Mouse (Mus musculus) ES-E14 (cell line): ENCODE data around the gene Arhgap10. TPM values are rescaled to one million over a fixed set of nuclear protein-coding genes. Genes with fewer than 3 reads are reported as not detected.

Source experiments
- DNase-seq: peaks from one replicate; pipeline ENCODE4 v3.0.0-alpha.2; 2013; ENCODE audit warnings: low read depth, low spot score
- H3K27ac ChIP-seq: 2 replicates; pipeline ENCODE4 v1.5.1; 2012; ENCODE audit warnings: low read depth, mild to moderate bottlenecking, low read length, moderate library complexity, mixed read lengths; ENCODE audit not compliant: poor library complexity, insufficient read depth, severe bottlenecking
- H3K36me3 ChIP-seq: 2 replicates; pipeline ENCODE4 v1.6.1; 2012; ENCODE audit warnings: mild to moderate bottlenecking, low read length, moderate library complexity, mixed read lengths; ENCODE audit not compliant: control insufficient read depth, poor library complexity, insufficient read depth, severe bottlenecking
- H3K4me1 ChIP-seq, 2 experiments: fragments of 150-350 bp in 1 of 2; sonication (generic) in 1 of 2; 2 replicates each; pipeline ENCODE4 v1.6.1; 2012; ENCODE audit warnings: low read length in 2 of 2, mild to moderate bottlenecking in 1 of 2, mixed read lengths in 1 of 2; ENCODE audit not compliant: control insufficient read depth in 2 of 2, insufficient read depth in 2 of 2, poor library complexity in 1 of 2
- H3K4me3 ChIP-seq, 2 experiments: fragments of 150-350 bp in 1 of 2; sonication (generic) in 1 of 2; 2 replicates each; pipeline ENCODE4 v1.5.1; 2012; ENCODE audit warnings: low read length in 2 of 2, low read depth in 1 of 2, mild to moderate bottlenecking in 1 of 2, mixed read lengths in 1 of 2; ENCODE audit not compliant: insufficient read depth in 1 of 2, poor library complexity in 1 of 2, severe bottlenecking in 1 of 2
- H3K9ac ChIP-seq: 2 replicates; pipeline ENCODE4 v1.6.1; 2012; ENCODE audit warnings: low read depth, mild to moderate bottlenecking, low read length, mixed read lengths; ENCODE audit not compliant: poor library complexity, insufficient read depth, severe bottlenecking
- H3K9me3 ChIP-seq: fragments of 150-350 bp; sonication (generic); 2 replicates; pipeline ENCODE4 v1.6.1; 2012; ENCODE audit warnings: low read depth, mild to moderate bottlenecking, low read length; ENCODE audit not compliant: control insufficient read depth, insufficient read depth
- CHD2 ChIP-seq: IDR thresholded peaks from 2 replicates; pipeline ENCODE4 v1.6.1; 2014; ENCODE audit warnings: mild to moderate bottlenecking, low read depth, low read length, inconsistent platforms
- HCFC1 ChIP-seq: IDR thresholded peaks from 2 replicates; pipeline ENCODE4 v1.6.1; 2012; ENCODE audit warnings: low read length, inconsistent platforms, borderline replicate concordance; ENCODE audit not compliant: insufficient read depth
- MAFK ChIP-seq: IDR thresholded peaks from 2 replicates; pipeline ENCODE4 v1.6.1; 2014; ENCODE audit warnings: mild to moderate bottlenecking, low read depth, low read length, inconsistent platforms; ENCODE audit not compliant: insufficient read depth
- ZC3H11A ChIP-seq: IDR thresholded peaks from 2 replicates; pipeline ENCODE4 v1.6.1; 2012; ENCODE audit warnings: low read depth, mild to moderate bottlenecking, inconsistent platforms, low read length, borderline replicate concordance
- ZNF384 ChIP-seq: IDR thresholded peaks from 2 replicates; pipeline ENCODE4 v1.6.1; 2012; ENCODE audit warnings: low read depth, low read length, inconsistent platforms
- in situ Hi-C, 2 experiments: fragments of 600-800 bp; cut with MboI; formaldehyde crosslinking; loops; one replicate each; pipeline ENCODE4 v1.15.1; 2025; ENCODE audit warnings: low sequenced_read_pairs in 2 of 2, inconsistent platforms in 1 of 2; ENCODE audit not compliant: unreplicated experiment in 2 of 2
- total RNA-seq: library from RNA; depleted of rRNA; stranded (reverse); fragments of 300-350 nt; gene quantifications from 2 replicates; pipeline ENCODE4 v1.2.3, GENCODE M21; 2012

The Arhgap10 gene
- total RNA-seq, 1 experiment = 10.8 TPM

- no peak for DNase-seq
- no peaks in the 10 kb centered on the region; the same call in none of the 2 replicates for H3K36me3 ChIP-seq
- H3K4me3 ChIP-seq = no peak overlapping the region
- no peak overlapping the region for H3K9ac ChIP-seq
- TF ChIP-seq ZNF384 (no peak), ZC3H11A (no peak), MAFK (no peak), HCFC1 (no peak)
- in situ Hi-C loops = no loop called here
- no peak overlapping the region for H3K27ac ChIP-seq
- H3K4me1 ChIP-seq = no peaks in the 10 kb centered on the region
- no peaks in the 10 kb centered on the region for H3K9me3 ChIP-seq
Observed at GRCm38 (mm10) chr8:77354189-77354588, 163.6 kb downstream of the Arhgap10 start.

- Histone ChIP-seq H3K27ac (no peak overlapping the region), H3K36me3 (no peaks in the 10 kb centered on the region; the same call in none of the 2 replicates), H3K9ac (no peak overlapping the region), H3K4me3 (no peak overlapping the region), H3K4me1 (no peaks in the 10 kb centered on the region), H3K9me3 (no peaks in the 10 kb centered on the region)
- in situ Hi-C loops = no loop called here
- DNase-seq = no peak
- TF ChIP-seq MAFK = no peak
- TF ChIP-seq CHD2 = no peak
- TF ChIP-seq ZC3H11A = no peak
- no peak for TF ChIP-seq ZNF384
- no peak for TF ChIP-seq HCFC1
Observed at GRCm38 (mm10) chr8:77351177-77351860, 166.4 kb downstream of the Arhgap10 start.

- TF ChIP-seq MAFK (no peak), CHD2 (no peak), ZNF384 (no peak), HCFC1 (no peak), ZC3H11A (no peak)
- H3K36me3 ChIP-seq = no peaks in the 10 kb centered on the region; the same call in none of the 2 replicates
- H3K4me3 ChIP-seq = no peak overlapping the region
- no peaks in the 10 kb centered on the region for H3K9me3 ChIP-seq
- H3K9ac ChIP-seq = no peak overlapping the region
- no peak overlapping the region for H3K27ac ChIP-seq
- H3K4me1 ChIP-seq = no peaks in the 10 kb centered on the region
- in situ Hi-C loops = no loop called here
- no peak for DNase-seq
Observed at GRCm38 (mm10) chr8:77350121-77350777, 167.5 kb downstream of the Arhgap10 start.

- Histone ChIP-seq H3K4me3 (no peak overlapping the region), H3K9ac (no peak overlapping the region), H3K36me3 (no peaks in the 10 kb centered on the region), H3K9me3 (no peaks in the 10 kb centered on the region), H3K27ac (no peak overlapping the region), H3K4me1 (no peaks in the 10 kb centered on the region)
- TF ChIP-seq CHD2 (no peak), HCFC1 (no peak), ZC3H11A (no peak), ZNF384 (no peak), MAFK (no peak)
- in situ Hi-C loops = no loop called here
- no peak for DNase-seq
Observed at GRCm38 (mm10) chr8:77343916-77344315, 173.8 kb downstream of the Arhgap10 start.
